Mouse (Mus musculus) liver, embryonic 14.5 days (tissue): ENCODE measurements around the gene Rpl10a. TPM values are rescaled to one million over a fixed set of nuclear protein-coding genes. Genes with fewer than 3 reads are reported as not detected.
A peak's percentile ranks its signal among the peaks of the same experiment; 100 is the strongest.

ENCODE experiments used
- ATAC-seq: fragments of 200-750 bp; cut with Nextera tagmentation; 2 replicates; pipeline ENCODE4 v1.8.0; 2017; ENCODE audit warnings: moderate number of reproducible peaks, mild to moderate bottlenecking, moderate library complexity; ENCODE audit not compliant: insufficient read depth
- DNase-seq, 3 experiments: peaks; one replicate each; pipeline ENCODE4 v3.0.0-alpha.2; 2012 to 2013; ENCODE audit warnings: low read depth in 3 of 3, low spot score in 3 of 3
- H3K27ac ChIP-seq: fragments of 300-500 bp; sonication (generic); 2 replicates; pipeline ENCODE4 v1.5.1; 2014; ENCODE audit warnings: moderate library complexity, mild to moderate bottlenecking, control low read depth, inconsistent platforms
- H3K27me3 ChIP-seq: fragments of 300-500 bp; sonication (generic); 2 replicates; pipeline ENCODE4 v1.6.1; 2014; ENCODE audit warnings: mild to moderate bottlenecking, low read length, moderate library complexity; ENCODE audit not compliant: control insufficient read depth, insufficient read depth
- H3K36me3 ChIP-seq: fragments of 300-500 bp; sonication (generic); replicated peaks from 2 replicates; pipeline ENCODE4 v1.6.1; 2014; ENCODE audit warnings: low read depth; ENCODE audit not compliant: control insufficient read depth, insufficient read depth
- H3K4me1 ChIP-seq, 2 experiments: fragments of 200-500 bp in 1 of 2; fragments of 300-500 bp in 1 of 2; sonication (generic) in 1 of 2; replicated peaks; 2 replicates each; pipeline ENCODE4 v1.6.1; 2012 to 2014; ENCODE audit warnings: antibody characterized with exemption in 1 of 2, inconsistent platforms in 1 of 2, low read length in 1 of 2; ENCODE audit not compliant: control insufficient read depth in 2 of 2, insufficient read depth in 2 of 2
- H3K4me2 ChIP-seq: fragments of 300-500 bp; sonication (generic); 2 replicates; pipeline ENCODE4 v1.6.1; 2014; ENCODE audit warnings: low read depth, mild to moderate bottlenecking, control low read depth, moderate library complexity
- H3K4me3 ChIP-seq, 2 experiments: fragments of 200-500 bp in 1 of 2; fragments of 300-500 bp in 1 of 2; sonication (generic) in 1 of 2; 2 replicates each; pipeline ENCODE4 v1.5.1; 2012 to 2014; ENCODE audit warnings: low read depth in 2 of 2, low read length in 2 of 2, mild to moderate bottlenecking in 2 of 2, control low read depth in 1 of 2, inconsistent platforms in 1 of 2, moderate library complexity in 1 of 2; ENCODE audit not compliant: insufficient read depth in 1 of 2
- H3K9ac ChIP-seq: fragments of 300-500 bp; sonication (generic); replicated peaks from 2 replicates; pipeline ENCODE4 v1.6.1; 2014; ENCODE audit warnings: mild to moderate bottlenecking, control low read depth, moderate library complexity
- H3K9me3 ChIP-seq: fragments of 300-500 bp; sonication (generic); 2 replicates; pipeline ENCODE4 v1.6.1; 2016; ENCODE audit warnings: low read length, mixed read lengths; ENCODE audit not compliant: control insufficient read depth
- CTCF ChIP-seq: IDR thresholded peaks from 2 replicates; pipeline ENCODE4 v1.5.1; 2016; ENCODE audit warnings: antibody characterized with exemption, low read depth, control low read depth
- EP300 ChIP-seq: IDR thresholded peaks from 2 replicates; pipeline ENCODE4 v1.6.1; 2016; ENCODE audit warnings: antibody characterized with exemption, low read depth
- whole genome bisulfite sequencing: fragments of 180-500 bp; shearing (Covaris S2); extraction: QIAGEN DNeasy Blood & Tissue Kit; methylation state at CpG from one replicate; pipeline ENCODE4 v1.1.7; 2014; ENCODE audit not compliant: insufficient replicate concordance; 5-methylcytosine and 5-hydroxymethylcytosine counted together
- polyA plus RNA-seq, 2 experiments: library from polyadenylated mRNA; depleted of rRNA in 1 of 2; stranded (reverse) in 1 of 2; unstranded in 1 of 2; fragments of >200 nt; fragmentation: Nextera tagmentation in 1 of 2; extraction: Ambion mirVana in 1 of 2; gene quantifications; 2 replicates each; pipeline versions ENCODE4 v1.2.1 to v1.2.3; 2012 to 2014

The Rpl10a gene
- polyA plus RNA-seq, 2 experiments, result 510 to 1,992 TPM

DNA sequence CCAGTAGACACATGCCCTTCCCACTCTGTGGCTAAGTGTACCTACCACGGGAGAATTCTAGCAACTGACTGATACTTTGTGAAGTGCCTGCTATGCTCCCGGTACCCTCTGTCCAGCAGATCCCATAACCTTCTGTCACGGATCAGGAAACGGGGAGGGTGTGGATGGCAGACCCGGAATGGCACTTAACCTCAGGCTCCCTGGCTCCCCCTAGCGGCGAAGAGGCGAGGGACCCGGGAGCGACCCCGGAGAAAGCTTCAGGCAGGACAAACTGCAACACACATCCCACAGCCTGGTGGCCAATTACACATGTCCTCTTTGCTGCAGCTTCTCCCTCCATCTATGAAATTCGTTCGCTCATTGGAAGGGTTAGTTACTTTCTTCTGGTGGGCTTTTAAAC is 40.2 kb downstream of the Rpl10a start:
- Histone ChIP-seq H3K27me3 (peaks cover 24% of the 10 kb centered on the region), H3K9me3 (no peaks in the 10 kb centered on the region), H3K4me3 (no peak overlapping the region), H3K4me2 (peak overlapping the region; percentile 13), H3K4me1 (no peaks in the 10 kb centered on the region; a peak in 1 of 4 replicates), H3K9ac (no peak overlapping the region), H3K27ac (no peak overlapping the region), H3K36me3 (no peaks in the 10 kb centered on the region)
- ATAC-seq (no peak), DNase-seq (peak; percentile 32 to 41 (median 38))
- TF ChIP-seq CTCF, result peak; percentile 97
- TF ChIP-seq EP300, result no peak
- WGBS, result 4% methylated on average over 13 of the region's 13 CpGs

DNA sequence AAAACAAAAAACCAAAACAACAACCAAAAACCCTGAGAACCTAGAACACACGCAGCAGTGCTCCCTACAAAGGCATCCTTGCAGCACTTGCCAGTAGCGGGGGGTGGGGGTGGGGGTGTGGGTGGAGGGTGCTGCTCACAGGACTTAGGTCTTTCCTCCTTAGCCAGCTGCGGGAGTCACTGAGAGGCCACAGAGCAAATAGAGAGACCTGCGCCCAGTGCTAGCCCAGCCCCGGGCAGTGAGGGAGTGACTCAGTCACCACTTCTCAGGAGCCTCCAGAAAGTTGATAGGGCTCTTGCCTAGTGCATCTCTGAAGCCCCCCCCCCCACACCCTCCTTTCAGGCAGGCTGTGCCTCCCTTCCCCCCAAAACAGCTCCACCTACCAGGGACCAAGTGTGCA is 40.8 kb downstream of the Rpl10a start:
- H3K27me3 ChIP-seq, result peaks cover 18% of the 10 kb centered on the region
- 60% methylated on average over 5 of the region's 5 CpGs for WGBS
- no peak overlapping the region for H3K9ac ChIP-seq
- H3K9me3 ChIP-seq, result no peaks in the 10 kb centered on the region
- no peak overlapping the region for H3K4me2 ChIP-seq
- no peak for TF ChIP-seq CTCF
- TF ChIP-seq EP300, result no peak
- no peaks in the 10 kb centered on the region for H3K36me3 ChIP-seq
- no peak for ATAC-seq
- no peak overlapping the region for H3K4me3 ChIP-seq
- no peak for DNase-seq
- no peaks in the 10 kb centered on the region; a peak in 1 of 4 replicates for H3K4me1 ChIP-seq
- H3K27ac ChIP-seq, result no peak overlapping the region

DNA sequence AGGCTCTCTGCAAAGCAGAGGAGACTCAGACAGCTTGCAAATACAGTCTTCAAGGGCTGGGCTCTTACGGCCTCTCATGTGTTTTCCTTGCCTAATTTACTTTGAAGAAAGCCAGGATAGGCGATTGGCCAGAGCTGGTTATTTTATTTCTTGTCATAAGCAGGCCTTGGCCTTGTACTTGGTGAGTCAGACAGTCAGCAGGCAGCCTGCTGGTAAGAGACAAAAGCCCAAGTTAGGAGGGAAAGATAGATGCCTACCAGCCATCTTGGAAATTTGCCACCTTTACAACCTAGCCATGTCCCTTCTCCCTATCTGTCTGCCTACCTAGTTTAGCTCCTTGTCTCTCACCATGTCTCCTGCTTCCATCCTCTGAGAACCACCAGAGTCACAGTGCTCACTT is 43.0 kb downstream of the Rpl10a start:
- peaks cover 15% of the 10 kb centered on the region for H3K27me3 ChIP-seq
- H3K4me1 ChIP-seq, result peaks cover 0 to 7% of the 10 kb centered on the region in 2 experiments; a peak in 1 of 4 replicates
- ATAC-seq (no peak), DNase-seq (no peak)
- no peak overlapping the region for H3K4me2 ChIP-seq
- H3K27ac ChIP-seq, result no peak overlapping the region
- H3K9me3 ChIP-seq, result no peaks in the 10 kb centered on the region
- TF ChIP-seq EP300 (no peak), CTCF (no peak)
- no peaks in the 10 kb centered on the region for H3K36me3 ChIP-seq
- H3K9ac ChIP-seq, result no peak overlapping the region
- 54% methylated on average over 2 of the region's 2 CpGs for WGBS
- no peak overlapping the region for H3K4me3 ChIP-seq

DNA sequence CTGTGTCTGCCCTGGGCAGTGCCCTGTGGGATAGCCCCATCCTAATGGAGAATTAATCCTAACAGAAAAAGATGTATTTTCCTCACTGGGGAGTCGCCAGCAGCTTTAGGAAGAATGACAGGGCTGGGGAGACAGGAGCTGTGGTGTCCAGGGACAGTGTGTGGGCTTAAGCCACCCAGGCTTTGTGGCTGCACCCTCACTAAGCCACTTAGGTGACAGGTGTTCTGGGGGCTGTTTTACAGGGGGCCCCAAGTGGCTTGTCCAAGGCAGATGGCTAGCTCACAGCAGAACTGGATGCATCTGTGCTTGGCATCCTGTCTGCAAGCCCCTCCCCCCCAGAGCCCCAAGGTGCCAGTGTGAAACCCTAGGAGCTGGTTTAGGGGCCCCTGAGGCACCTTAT is 43.7 kb downstream of the Rpl10a start:
- TF ChIP-seq CTCF (no peak), EP300 (no peak)
- Histone ChIP-seq H3K4me1 (peaks cover 0 to 7% of the 10 kb centered on the region in 2 experiments; a peak in 1 of 4 replicates), H3K4me3 (no peak overlapping the region), H3K27me3 (peaks cover 15% of the 10 kb centered on the region), H3K9me3 (no peaks in the 10 kb centered on the region), H3K9ac (no peak overlapping the region), H3K27ac (no peak overlapping the region), H3K4me2 (no peak overlapping the region), H3K36me3 (no peaks in the 10 kb centered on the region)
- DNase-seq (no peak), ATAC-seq (no peak)
- WGBS, result 41% methylated on average over 1 of the region's 1 CpGs

DNA sequence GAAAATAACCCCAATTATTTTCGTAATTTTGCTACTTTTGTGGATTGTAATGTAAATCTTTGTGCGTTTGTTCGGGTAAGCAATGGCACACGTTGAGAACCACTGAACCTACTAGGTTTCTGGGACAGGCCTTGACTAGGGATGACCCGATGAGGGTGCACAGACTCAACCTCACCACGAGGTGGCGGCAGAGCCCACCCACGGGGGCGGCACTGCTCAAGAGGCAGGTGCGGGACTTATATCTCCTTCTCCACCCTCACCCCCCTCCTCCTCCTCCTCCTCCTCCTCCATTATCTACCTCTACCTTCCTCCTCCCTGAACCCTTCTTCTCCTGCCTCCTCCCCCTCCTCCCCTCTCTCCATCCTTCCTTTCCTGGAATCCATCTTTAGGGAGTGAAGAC is 45.5 kb downstream of the Rpl10a start:
- peak; percentile 26; the same call in 1 of the 2 replicates for ATAC-seq
- 5% methylated on average over 10 of the region's 10 CpGs for whole genome bisulfite sequencing

More for the DNA sequence above, 45.5 kb downstream of the Rpl10a start:
- Histone ChIP-seq H3K4me1 (peaks cover 0 to 7% of the 10 kb centered on the region in 2 experiments; a peak in 1 of 4 replicates), H3K27me3 (peaks cover 15% of the 10 kb centered on the region), H3K4me3 (no peak overlapping the region), H3K9me3 (no peaks in the 10 kb centered on the region), H3K36me3 (no peaks in the 10 kb centered on the region), H3K27ac (no peak overlapping the region), H3K9ac (no peak overlapping the region), H3K4me2 (no peak overlapping the region)
- peak in 1 of 3 experiments; percentile 46 for DNase-seq
- TF ChIP-seq CTCF, result peak; percentile 93
- TF ChIP-seq EP300, result no peak
